Mouse (Mus musculus): ENCODE data around the gene Lrrc8d.

DNA sequence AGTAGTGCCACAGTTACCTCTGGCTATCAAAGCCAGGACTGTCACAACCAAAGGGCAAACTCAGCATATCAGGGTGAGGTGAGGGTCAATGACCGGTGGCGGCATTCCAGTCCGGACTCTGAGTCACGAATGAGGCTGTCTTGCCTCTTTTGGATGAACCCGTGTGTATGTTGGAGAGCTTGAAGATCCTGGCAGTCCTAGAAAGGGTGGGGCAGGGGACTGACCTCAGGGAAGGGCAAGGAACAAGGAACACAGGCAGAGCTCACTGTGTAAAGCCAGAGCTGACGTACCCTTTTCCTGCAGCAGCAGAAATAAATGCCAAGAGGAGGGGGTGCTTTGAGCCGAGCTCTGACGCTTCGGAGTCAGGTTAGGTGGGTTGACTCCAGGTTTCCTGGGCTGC, 136.2 kb downstream of the Lrrc8d start:
- TF ChIP-seq CTCF (IDR thresholded peaks at IDR 0.05 in 2 of 3, conservative IDR thresholded peaks at IDR 0.05 in 1 of 3; ENCODE audit: control insufficient read depth in 1 of 3, insufficient read depth in 1 of 3, low read depth in 2 of 3, low read length in 3 of 3, poor library complexity in 1 of 3, severe bottlenecking in 1 of 3) = no peak
- TF ChIP-seq MAZ (IDR thresholded peaks at IDR 0.05; ENCODE audit: low read depth, low read length) = no peak
- TF ChIP-seq POLR2A (IDR thresholded peaks at IDR 0.05; ENCODE audit: control insufficient read depth in 1 of 2, insufficient read depth in 1 of 2, low read depth in 1 of 2, low read length in 2 of 2, poor library complexity in 1 of 2) = no peak
- no peak for TF ChIP-seq TAL1 (IDR thresholded peaks at IDR 0.05; ENCODE audit: low read length)
- no peak for TF ChIP-seq BHLHE40 (IDR thresholded peaks at IDR 0.05; ENCODE audit: borderline replicate concordance, low read depth, low read length)
- no peak for TF ChIP-seq NRF1 (IDR thresholded peaks at IDR 0.05; ENCODE audit: insufficient read depth, low read depth, low read length, poor library complexity, severe bottlenecking)
- TF ChIP-seq HCFC1 (IDR thresholded peaks at IDR 0.05; ENCODE audit: low read depth, low read length) = no peak
- no peak for TF ChIP-seq EP300 (IDR thresholded peaks at IDR 0.05; ENCODE audit: low read depth in 1 of 2, low read length in 2 of 2)
- no peak for TF ChIP-seq MAX (IDR thresholded peaks at IDR 0.05; ENCODE audit: low read length)
- no peak for TF ChIP-seq CHD2 (IDR thresholded peaks at IDR 0.05; ENCODE audit: low read length)
- TF ChIP-seq ZNF384 (IDR thresholded peaks at IDR 0.05; ENCODE audit: low read depth, low read length) = no peak
- no peak for TF ChIP-seq NELFE (IDR thresholded peaks at IDR 0.05; ENCODE audit: low read depth, low read length)

Data from MEL (cell line).